Mouse (Mus musculus): ENCODE measurements around the gene Olfr566. TPM values are rescaled to one million over a fixed set of nuclear protein-coding genes. Genes with fewer than 3 reads are reported as not detected.

Gene Olfr566
- not detected for polyA plus RNA-seq (2017; shearing (Covaris generic))

DNA sequence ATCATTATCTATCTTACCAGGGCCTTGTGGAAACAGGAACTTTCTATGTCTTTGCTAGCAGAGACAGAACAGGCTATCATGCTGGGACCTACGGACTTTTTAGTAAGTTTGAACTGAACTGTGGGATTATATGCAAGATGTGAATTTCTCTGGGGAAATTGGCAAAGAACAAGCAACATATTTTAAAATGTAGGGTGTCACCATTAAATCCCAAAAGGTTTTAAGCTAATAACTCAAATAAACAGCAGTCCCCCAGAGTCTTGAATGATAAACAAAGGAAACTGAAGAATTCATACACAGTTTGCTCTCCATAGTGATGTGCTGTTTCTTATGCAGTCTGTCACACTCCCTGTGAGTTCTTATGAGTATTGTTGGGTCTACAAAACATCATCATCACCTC lies at the start of gene Olfr566:
Olfr566 (minus strand) TSS at position 101 of the 400 bp plus-strand sequence.

GRCm38 (mm10) chr7:102890782-102891181 lies 32.2 kb upstream of the Olfr566 start, which contains the start of gene Olfr569:
Olfr569 (minus strand) TSS chr7:102890882.

DNA sequence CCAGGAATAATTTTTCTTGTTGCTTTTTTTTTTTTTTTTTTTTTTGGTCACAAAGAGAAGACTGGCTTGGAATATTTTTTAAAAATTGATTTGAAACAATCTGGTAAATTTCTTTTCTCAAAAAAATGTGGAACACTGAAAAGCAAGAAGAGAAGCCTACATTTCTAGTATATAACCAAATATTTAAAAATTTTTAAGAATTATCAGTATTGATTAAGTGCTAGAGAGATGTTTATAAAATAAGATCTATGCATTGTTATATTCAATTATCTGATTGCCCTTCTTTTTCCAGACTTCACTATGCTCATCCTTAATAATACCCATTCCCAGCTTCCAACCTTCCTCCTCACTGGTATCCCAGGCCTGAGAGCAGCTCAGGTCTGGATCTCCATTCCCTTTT lies 18.3 kb upstream of the Olfr566 start, which contains the start of gene Olfr568:
Olfr568 (plus strand) TSS at position 301 of the 400 bp plus-strand sequence.

Other genes starting within 250 kb of the Olfr566 start
- gene Olfr553, start 240.5 kb downstream of the Olfr566 start, polyA plus RNA-seq (2017; shearing (Covaris generic)): not detected
- gene Olfr554, start 220.3 kb downstream of the Olfr566 start, polyA plus RNA-seq (2017; shearing (Covaris generic)): not detected
- gene Olfr555, start 199.9 kb downstream of the Olfr566 start, polyA plus RNA-seq (2017; shearing (Covaris generic)): not detected
- not detected for gene Olfr556, start 193.9 kb downstream of the Olfr566 start, polyA plus RNA-seq (2017; shearing (Covaris generic))
- gene Trim68, start 171.4 kb downstream of the Olfr566 start, polyA plus RNA-seq (2017; shearing (Covaris generic)): 22.3 TPM
- gene Olfr557, start 162.9 kb downstream of the Olfr566 start, polyA plus RNA-seq (2017; shearing (Covaris generic)): not detected
- not detected for gene Olfr558, start 156.6 kb downstream of the Olfr566 start, polyA plus RNA-seq (2017; shearing (Covaris generic))
- gene Olfr33, start 139.7 kb downstream of the Olfr566 start, polyA plus RNA-seq (2017; shearing (Covaris generic)): not detected
- not detected for gene Olfr559, start 131.3 kb downstream of the Olfr566 start, polyA plus RNA-seq (2017; shearing (Covaris generic))
- not detected for gene Olfr560, start 99.4 kb downstream of the Olfr566 start, polyA plus RNA-seq (2017; shearing (Covaris generic))
- gene Olfr78, start 99.3 kb downstream of the Olfr566 start, polyA plus RNA-seq (2017; shearing (Covaris generic)): not detected
- not detected for gene Olfr561, start 87.5 kb downstream of the Olfr566 start, polyA plus RNA-seq (2017; shearing (Covaris generic))
- not detected for gene Olfr564, start 55.3 kb downstream of the Olfr566 start, polyA plus RNA-seq (2017; shearing (Covaris generic))
- gene Olfr568, start 18.4 kb upstream of the Olfr566 start, polyA plus RNA-seq (2017; shearing (Covaris generic)): not detected
- gene Olfr569, start 32.1 kb upstream of the Olfr566 start, polyA plus RNA-seq (2017; shearing (Covaris generic)): not detected
- gene Olfr570, start 35.8 kb upstream of the Olfr566 start, polyA plus RNA-seq (2017; shearing (Covaris generic)): not detected
- not detected for gene Olfr571, start 58.8 kb upstream of the Olfr566 start, polyA plus RNA-seq (2017; shearing (Covaris generic))
- gene Olfr572, start 65.6 kb upstream of the Olfr566 start, polyA plus RNA-seq (2017; shearing (Covaris generic)): not detected
- gene Olfr573-ps1, start 83.8 kb upstream of the Olfr566 start, polyA plus RNA-seq (2017; shearing (Covaris generic)): not detected
- not detected for gene Olfr574, start 89.7 kb upstream of the Olfr566 start, polyA plus RNA-seq (2017; shearing (Covaris generic))
- gene Olfr575, start 100.0 kb upstream of the Olfr566 start, polyA plus RNA-seq (2017; shearing (Covaris generic)): not detected
- gene Olfr576, start 103.9 kb upstream of the Olfr566 start, polyA plus RNA-seq (2017; shearing (Covaris generic)): not detected
- gene Olfr577, start 117.2 kb upstream of the Olfr566 start, polyA plus RNA-seq (2017; shearing (Covaris generic)): not detected
- gene Olfr578, start 130.6 kb upstream of the Olfr566 start, polyA plus RNA-seq (2017; shearing (Covaris generic)): not detected
- not detected for gene Olfr582, start 179.3 kb upstream of the Olfr566 start, polyA plus RNA-seq (2017; shearing (Covaris generic))
- not detected for gene Olfr583, start 192.5 kb upstream of the Olfr566 start, polyA plus RNA-seq (2017; shearing (Covaris generic))
- gene Olfr584, start 223.1 kb upstream of the Olfr566 start, polyA plus RNA-seq (2017; shearing (Covaris generic)): not detected
- not detected for gene Olfr585, start 239.0 kb upstream of the Olfr566 start, polyA plus RNA-seq (2017; shearing (Covaris generic))

Data from inflammation-experienced regulatory T-cells, adult 16 weeks (primary cell).